Mouse (Mus musculus) right cerebral cortex, adult 2 months (tissue): ENCODE measurements around the gene Nt5c1a.
"Not testable (repeated sequence)": the region's sequence is repeated elsewhere in the genome, so short reads cannot be mapped to it uniquely, and the experiment has no call there.

Experiments used
- DNase-seq, 2 experiments: peaks; one replicate each; pipeline ENCODE4 v3.0.0; 2021 to 2022; ENCODE audit warnings: low spot score in 2 of 2

The Nt5c1a gene

GRCm38 (mm10) chr4:123201186-123202093, at the start of gene Nt5c1a:
Nt5c1a (plus strand) TSS chr4:123201504.
- DNase-seq: peak in 1 of 2 experiments; percentile 39

- DNase-seq: no peak
Observed at GRCm38 (mm10) chr4:123152003-123152402, 49.3 kb upstream of the Nt5c1a start.

GRCm38 (mm10) chr4:123152976-123153375, 48.3 kb upstream of the Nt5c1a start:
- DNase-seq: peak; percentile 87 to 89

- peak; percentile 38 to 65 for DNase-seq
Observed at GRCm38 (mm10) chr4:123155004-123155403, 46.3 kb upstream of the Nt5c1a start.

GRCm38 (mm10) chr4:123155427-123155826, 45.9 kb upstream of the Nt5c1a start:
- DNase-seq: no peak

GRCm38 (mm10) chr4:123155840-123156239, 45.5 kb upstream of the Nt5c1a start:
- no peak for DNase-seq

- no peak for DNase-seq
Observed at GRCm38 (mm10) chr4:123160571-123160970, 40.7 kb upstream of the Nt5c1a start.

- not testable (repeated sequence) for DNase-seq
Observed at GRCm38 (mm10) chr4:123161251-123161650, 40.1 kb upstream of the Nt5c1a start.

GRCm38 (mm10) chr4:123162305-123162917, 38.9 kb upstream of the Nt5c1a start:
- DNase-seq: peak in 1 of 2 experiments; percentile 25

- DNase-seq: peak; percentile 71 to 73
Observed at GRCm38 (mm10) chr4:123164157-123164556, 37.1 kb upstream of the Nt5c1a start.

GRCm38 (mm10) chr4:123171811-123172210, 29.5 kb upstream of the Nt5c1a start:
- no peak for DNase-seq

GRCm38 (mm10) chr4:123182328-123183238, 18.7 kb upstream of the Nt5c1a start, which contains the start of gene Hpcal4:
Hpcal4 (plus strand) TSS chr4:123183227.
- peak; percentile 64 to 65 for DNase-seq

- DNase-seq: peak; percentile 94 to 96
Observed at GRCm38 (mm10) chr4:123183239-123184056, 17.9 kb upstream of the Nt5c1a start.

- DNase-seq: peak; percentile 58 to 71
Observed at GRCm38 (mm10) chr4:123184816-123185215, 16.5 kb upstream of the Nt5c1a start.

GRCm38 (mm10) chr4:123192336-123192735, 9.0 kb upstream of the Nt5c1a start:
- peak; percentile 61 to 64 for DNase-seq

- peak in 1 of 2 experiments; percentile 48 for DNase-seq
Observed at GRCm38 (mm10) chr4:123193791-123194190, 7.5 kb upstream of the Nt5c1a start.

- no peak for DNase-seq
Observed at GRCm38 (mm10) chr4:123196695-123197094, 4.6 kb upstream of the Nt5c1a start.

GRCm38 (mm10) chr4:123200771-123201185, 526 bp upstream of the Nt5c1a start:
- peak; percentile 74 to 80 for DNase-seq

GRCm38 (mm10) chr4:123202094-123202420, 753 bp downstream of the Nt5c1a start:
- no peak for DNase-seq

- DNase-seq: no peak
Observed at GRCm38 (mm10) chr4:123207337-123207736, 6.0 kb downstream of the Nt5c1a start.

GRCm38 (mm10) chr4:123210996-123211395, 9.7 kb downstream of the Nt5c1a start:
- no peak for DNase-seq
